In genomic region chr3:133382147-133382546, GRCm38 (mm10) we compare ENCODE assay signal across 27 mouse cellular contexts.
DNase-seq lines count a peak whose midpoint lies in the region; ATAC-seq and TF ChIP-seq lines count a peak whose summit lies in the region.
"Had no signal": no experiment of that assay in that cellular context is flagged by ENCODE, and none has a peak within 500 bp of the region (broad histone marks: within the 10 kb centered on the region; RNA-seq: fewer than 3 reads in every experiment).

No protein-coding gene starts in this region.

- no peaks in the 10 kb centered on the region for H3K36me3 ChIP-seq in lung, postnatal 0 days (ENCODE audit: insufficient read depth, low read length)
- peaks cover 6% of the 10 kb centered on the region; the same call in 1 of the 2 replicates for H3K36me3 ChIP-seq in hindbrain, embryonic 14.5 days (replicated peaks; ENCODE audit: control insufficient read depth, insufficient read depth)
- peaks cover 10% of the 10 kb centered on the region; the same call in 1 of the 2 replicates for H3K36me3 ChIP-seq in forebrain, embryonic 15.5 days
- H3K36me3 ChIP-seq in forebrain, postnatal 0 days (ENCODE audit: insufficient read depth) = peaks cover 5% of the 10 kb centered on the region; the same call in 1 of the 2 replicates

- no peak overlapping the region for H3K4me3 ChIP-seq in lung, postnatal 0 days (ENCODE audit: low read depth, low read length)
- H3K4me3 ChIP-seq in hindbrain, embryonic 14.5 days (replicated peaks; ENCODE audit: low read length) = no peak overlapping the region
- H3K4me3 ChIP-seq in forebrain, embryonic 15.5 days = no peak overlapping the region
- H3K4me3 ChIP-seq in forebrain, postnatal 0 days (ENCODE audit: low read depth, low read length) = no peak overlapping the region
- H3K4me3 ChIP-seq: embryonic facial prominence, embryonic 10.5 days; embryonic facial prominence, embryonic 15.5 days; forebrain, embryonic 12.5 days; heart, embryonic 15.5 days; kidney, embryonic 15.5 days; limb, embryonic 12.5 days; liver, embryonic 15.5 days; midbrain, embryonic 12.5 days; neural tube, embryonic 15.5 days had no signal

- TF ChIP-seq EP300 in lung, postnatal 0 days (IDR thresholded peaks at IDR 0.05) = no peak

- no peak overlapping the region for H3K27ac ChIP-seq in lung, postnatal 0 days (ENCODE audit: low read length)
- no peak overlapping the region for H3K27ac ChIP-seq in hindbrain, embryonic 14.5 days
- H3K27ac ChIP-seq in forebrain, embryonic 15.5 days (replicated peaks) = no peak overlapping the region
- H3K27ac ChIP-seq in forebrain, postnatal 0 days (ENCODE audit: low read depth, low read length) = no peak overlapping the region
- H3K27ac ChIP-seq: embryonic facial prominence, embryonic 10.5 days; embryonic facial prominence, embryonic 15.5 days; forebrain, embryonic 12.5 days; heart, embryonic 15.5 days; kidney, embryonic 15.5 days; limb, embryonic 12.5 days; liver, embryonic 15.5 days; midbrain, embryonic 12.5 days; neural tube, embryonic 15.5 days had no signal

- WGBS in lung, postnatal 0 days = 51% methylated on average over 9 of the region's 9 CpGs
- 42% methylated on average over 9 of the region's 9 CpGs for WGBS in hindbrain, embryonic 14.5 days
- 80% methylated on average over 9 of the region's 9 CpGs for WGBS in forebrain, embryonic 15.5 days
- WGBS in forebrain, postnatal 0 days = 78% methylated on average over 9 of the region's 9 CpGs

- no peak for ATAC-seq in lung, postnatal 0 days
- 0 out of 2 replicates have a peak, but pooled peaks have one; percentile 12 for ATAC-seq in hindbrain, embryonic 14.5 days (ENCODE audit: low FRiP score)
- no peak for ATAC-seq in forebrain, embryonic 15.5 days (replicated peaks)
- no peak for ATAC-seq in forebrain, postnatal 0 days
- ATAC-seq: Patski had no signal

- no peaks in the 10 kb centered on the region for H3K4me1 ChIP-seq in lung, postnatal 0 days (ENCODE audit: insufficient read depth, low read depth, low read length)
- no peaks in the 10 kb centered on the region for H3K4me1 ChIP-seq in hindbrain, embryonic 14.5 days (replicated peaks; ENCODE audit: control insufficient read depth, insufficient read depth, low read length)
- H3K4me1 ChIP-seq in forebrain, embryonic 15.5 days = no peaks in the 10 kb centered on the region
- no peaks in the 10 kb centered on the region for H3K4me1 ChIP-seq in forebrain, postnatal 0 days (ENCODE audit: insufficient read depth)
- H3K4me1 ChIP-seq: embryonic facial prominence, embryonic 15.5 days; forebrain, embryonic 12.5 days; limb, embryonic 12.5 days; liver, embryonic 15.5 days; midbrain, embryonic 12.5 days; neural tube, embryonic 15.5 days had no signal

- TF ChIP-seq CTCF in lung, postnatal 0 days (IDR thresholded peaks at IDR 0.05) = no peak
- no peak for TF ChIP-seq CTCF in forebrain, postnatal 0 days (IDR thresholded peaks at IDR 0.05; ENCODE audit: low read depth)

- no peak overlapping the region for H3K9ac ChIP-seq in lung, postnatal 0 days (replicated peaks; ENCODE audit: low read depth)
- H3K9ac ChIP-seq in hindbrain, embryonic 14.5 days = no peak overlapping the region
- no peak overlapping the region for H3K9ac ChIP-seq in forebrain, embryonic 15.5 days (replicated peaks)
- H3K9ac ChIP-seq in forebrain, postnatal 0 days = no peak overlapping the region
- H3K9ac ChIP-seq: embryonic facial prominence, embryonic 15.5 days; forebrain, embryonic 12.5 days; heart, embryonic 15.5 days; kidney, embryonic 15.5 days; limb, embryonic 12.5 days; liver, embryonic 15.5 days; midbrain, embryonic 12.5 days; neural tube, embryonic 15.5 days had no signal

- no peak overlapping the region for H3K4me2 ChIP-seq in lung, postnatal 0 days (replicated peaks; ENCODE audit: low read depth, low read length)
- no peak overlapping the region for H3K4me2 ChIP-seq in hindbrain, embryonic 14.5 days (replicated peaks)
- no peak overlapping the region for H3K4me2 ChIP-seq in forebrain, embryonic 15.5 days (replicated peaks)
- H3K4me2 ChIP-seq in forebrain, postnatal 0 days (ENCODE audit: low read depth) = no peak overlapping the region
- H3K4me2 ChIP-seq: embryonic facial prominence, embryonic 15.5 days; forebrain, embryonic 12.5 days; heart, embryonic 15.5 days; kidney, embryonic 15.5 days; limb, embryonic 12.5 days; liver, embryonic 15.5 days; midbrain, embryonic 12.5 days; neural tube, embryonic 15.5 days had no signal

- peak; percentile 40 for DNase-seq in embryo, embryonic 10 days (ENCODE audit: low spot score)
- DNase-seq in embryo, embryonic 9.5 days (ENCODE audit: extremely low spot score) = no peak
- DNase-seq in lung, postnatal 0 days (ENCODE audit: low spot score) = peak; percentile 15
- no peak for DNase-seq in lung, postnatal 36 days
- peak; percentile 43 for DNase-seq in embryo, embryonic 10.5 days (ENCODE audit: low spot score)
- DNase-seq in hindbrain, embryonic 14.5 days (ENCODE audit: low spot score) = no peak
- DNase-seq in forebrain, postnatal 0 days = no peak
- DNase-seq: adrenal gland, postnatal 10 days; cerebellum, adult 9-10 months; cerebellum, postnatal 36 days; gastrocnemius, postnatal 14 days; heart, postnatal 36 days; kidney, adult 18-20 months; kidney, postnatal 25 days; lung, postnatal 10 days had no signal

- H3K27me3 ChIP-seq in lung, postnatal 0 days (replicated peaks; ENCODE audit: insufficient read depth, low read length) = no peaks in the 10 kb centered on the region
- H3K27me3 ChIP-seq in hindbrain, embryonic 14.5 days (ENCODE audit: control insufficient read depth, insufficient read depth, low read length) = no peaks in the 10 kb centered on the region
- H3K27me3 ChIP-seq in forebrain, embryonic 15.5 days = no peaks in the 10 kb centered on the region
- no peaks in the 10 kb centered on the region for H3K27me3 ChIP-seq in forebrain, postnatal 0 days (ENCODE audit: insufficient read depth, low read length)
- H3K27me3 ChIP-seq: CH12.LX; embryonic facial prominence, embryonic 15.5 days; forebrain, embryonic 12.5 days; heart, embryonic 15.5 days; kidney, embryonic 15.5 days; limb, embryonic 12.5 days; liver, embryonic 15.5 days; midbrain, embryonic 12.5 days; neural tube, embryonic 15.5 days; Patski had no signal

- no peaks in the 10 kb centered on the region for H3K9me3 ChIP-seq in lung, postnatal 0 days (ENCODE audit: low read length)
- H3K9me3 ChIP-seq in hindbrain, embryonic 14.5 days (ENCODE audit: control insufficient read depth, low read length) = peaks cover 16% of the 10 kb centered on the region
- no peaks in the 10 kb centered on the region for H3K9me3 ChIP-seq in forebrain, embryonic 15.5 days
- no peaks in the 10 kb centered on the region; the same call in 1 of the 2 replicates for H3K9me3 ChIP-seq in forebrain, postnatal 0 days (ENCODE audit: low read length)
- H3K9me3 ChIP-seq: liver, embryonic 15.5 days had no signal

Comparison
In these comparisons a context has a peak if more than half of its experiments do, and no peak if none do; other contexts are left out.
1. DNase-seq: peak in embryo, embryonic 10 days (single experiment), lung, postnatal 0 days (single experiment) and embryo, embryonic 10.5 days (single experiment); none in embryo, embryonic 9.5 days (single experiment), lung, postnatal 36 days (single experiment), hindbrain, embryonic 14.5 days (single experiment) and forebrain, postnatal 0 days (single experiment).